Mouse (Mus musculus) CH12F3 (cell line): Measurements from ENCODE around the gene Cnpy2.

ENCODE experiments used
- in situ Hi-C: fragments of 300-500 bp; cut with MboI; formaldehyde crosslinking; loops from 2 replicates; pipeline ENCODE4 v1.14.3; 2020; ENCODE audit warnings: low sequenced_read_pairs

The Cnpy2 gene

DNA sequence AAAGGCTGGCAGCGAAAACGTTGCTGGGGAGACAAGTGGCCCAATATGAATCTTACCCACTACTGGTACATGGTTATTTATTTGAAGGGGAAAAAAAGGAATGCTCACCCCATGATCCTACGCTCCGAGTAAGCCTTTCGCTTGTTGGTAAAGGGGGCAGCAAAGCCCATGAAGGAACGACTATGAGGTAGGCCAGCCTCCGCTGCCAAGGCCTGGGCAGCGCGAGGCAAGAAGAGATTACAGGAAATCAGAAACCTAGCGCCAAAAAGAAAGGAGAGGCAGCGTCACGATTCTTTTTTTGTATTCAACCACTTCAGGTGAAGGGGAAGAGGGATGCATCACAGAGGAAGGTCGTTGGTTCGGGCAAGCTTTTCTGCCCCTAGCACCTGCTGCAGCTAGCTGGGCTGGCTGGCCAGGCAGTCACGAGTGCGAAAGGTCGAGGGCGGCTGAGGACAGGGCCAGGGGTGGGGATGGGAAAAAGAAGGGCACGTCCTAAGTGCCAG lies 45.7 kb downstream of the Cnpy2 start:
- in situ Hi-C loops: no loop called here

DNA sequence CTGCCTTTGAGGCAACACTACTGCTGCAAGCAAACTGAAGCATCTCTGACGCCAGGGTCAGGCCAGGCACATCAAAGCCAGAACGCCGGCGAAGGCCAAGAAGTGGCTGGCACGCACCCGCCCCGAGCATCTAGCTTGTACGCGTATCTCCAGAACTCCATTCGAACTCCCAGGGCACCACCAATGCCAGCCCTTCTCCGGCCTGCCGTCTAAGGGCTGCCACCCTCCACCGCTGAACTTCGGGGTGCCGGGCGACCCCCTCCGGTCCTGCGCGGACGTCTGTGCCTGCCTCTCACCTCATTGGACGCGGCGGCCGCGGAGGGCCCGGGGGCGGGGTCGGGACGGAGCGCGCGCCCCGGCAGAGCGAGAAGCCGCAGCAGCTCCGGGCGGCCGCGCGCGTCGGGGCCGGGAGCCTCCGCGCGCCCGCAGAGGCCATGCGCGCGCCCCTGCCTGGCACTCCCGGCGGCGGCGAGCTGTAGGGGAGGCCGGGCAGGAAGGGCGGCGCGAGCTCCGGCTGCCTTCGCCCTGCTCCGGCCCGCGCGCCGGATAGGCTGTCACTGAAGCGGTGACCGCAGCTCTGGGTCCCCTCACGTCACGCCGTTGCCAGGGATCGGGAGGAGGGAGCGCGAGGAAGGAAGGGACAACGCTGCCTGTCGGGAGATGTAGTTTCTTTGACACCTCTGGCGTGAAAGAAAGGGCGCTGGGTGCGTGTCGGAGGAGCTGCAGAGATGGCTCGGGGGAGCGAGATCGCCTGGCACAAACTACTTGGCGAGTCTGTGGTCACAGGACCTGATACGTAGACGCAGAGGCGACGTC lies 46.4 kb downstream of the Cnpy2 start, which contains the start of gene Coq10a:
Gene Coq10a (minus strand): TSS at position 596 of the 816 bp plus-strand sequence.
- in situ Hi-C loops: no loop called here

DNA sequence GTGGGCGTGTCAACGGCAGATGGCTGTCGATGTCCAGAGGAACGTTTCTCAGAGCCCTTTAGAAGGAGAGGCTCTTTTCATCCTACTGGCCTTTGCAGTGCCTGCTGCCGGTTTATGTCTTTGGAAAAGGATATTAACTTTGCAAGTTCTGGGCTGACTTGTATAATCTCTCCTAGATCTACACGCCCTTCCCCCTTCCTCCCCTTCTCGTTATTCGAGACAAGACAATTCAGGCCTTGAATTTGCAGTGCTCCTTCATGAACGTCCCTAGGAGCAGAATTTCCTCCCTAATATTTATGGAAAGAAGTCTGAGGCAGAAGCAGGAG lies 46.9 kb downstream of the Cnpy2 start:
- in situ Hi-C loops: no loop called here

DNA sequence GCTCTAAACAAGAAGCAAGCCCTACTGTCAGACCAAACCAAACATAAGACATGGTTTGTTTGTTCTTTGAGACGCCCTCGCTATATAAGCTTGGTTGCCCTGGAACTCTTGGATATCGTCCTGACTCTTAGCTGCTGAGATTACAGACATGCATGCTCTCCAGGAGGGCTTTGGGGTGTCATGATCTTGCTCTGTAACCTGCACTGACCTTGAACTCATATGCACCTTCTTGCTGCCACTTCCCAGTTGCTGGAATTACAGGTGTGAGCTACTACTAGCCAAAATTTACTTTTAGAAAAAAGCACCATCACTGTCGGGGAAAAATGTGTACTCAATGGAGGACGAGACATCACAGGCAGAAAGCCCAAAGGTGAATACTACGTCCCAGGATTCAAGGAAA lies 47.3 kb downstream of the Cnpy2 start:
- in situ Hi-C loops: no loop called here

DNA sequence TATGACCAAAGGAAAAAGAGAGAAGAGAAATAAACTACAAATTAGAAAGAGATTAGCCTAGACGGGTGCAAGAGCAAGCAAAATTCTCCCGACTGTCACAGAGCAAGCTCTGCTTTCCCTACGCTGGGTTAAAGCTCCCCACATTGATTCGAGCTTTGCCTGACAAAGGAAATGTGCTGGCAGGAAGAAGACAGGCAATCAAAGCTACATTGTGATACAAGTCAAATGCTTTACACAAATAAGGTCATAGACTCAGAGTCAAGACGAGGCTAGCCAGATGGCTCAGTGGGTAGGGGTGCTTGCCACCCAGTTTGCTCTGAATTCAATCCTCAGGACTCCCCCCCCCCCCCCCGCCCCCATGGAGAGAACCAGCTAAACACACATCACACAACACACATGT lies 47.8 kb downstream of the Cnpy2 start:
- in situ Hi-C loops: no loop called here

DNA sequence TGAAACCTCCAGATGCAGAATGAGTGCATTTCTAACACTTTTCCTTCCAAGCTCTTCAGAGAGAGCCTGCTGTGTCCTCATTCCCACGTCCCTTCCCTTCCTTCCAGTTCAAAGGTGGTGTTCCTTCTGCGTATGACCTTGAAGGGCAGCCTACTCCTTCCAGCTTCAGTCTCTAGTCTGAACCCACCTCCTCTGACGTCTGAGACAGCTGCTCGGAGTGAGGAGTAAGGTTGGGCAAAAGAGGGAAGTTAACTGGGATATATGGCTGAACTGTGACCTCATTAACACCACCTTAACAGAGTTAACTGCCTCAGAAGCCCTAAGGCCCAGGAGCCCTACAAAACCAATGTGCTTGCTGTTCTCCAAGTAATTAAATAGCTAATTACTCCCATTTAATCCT lies 48.3 kb downstream of the Cnpy2 start:
- in situ Hi-C loops: no loop called here

DNA sequence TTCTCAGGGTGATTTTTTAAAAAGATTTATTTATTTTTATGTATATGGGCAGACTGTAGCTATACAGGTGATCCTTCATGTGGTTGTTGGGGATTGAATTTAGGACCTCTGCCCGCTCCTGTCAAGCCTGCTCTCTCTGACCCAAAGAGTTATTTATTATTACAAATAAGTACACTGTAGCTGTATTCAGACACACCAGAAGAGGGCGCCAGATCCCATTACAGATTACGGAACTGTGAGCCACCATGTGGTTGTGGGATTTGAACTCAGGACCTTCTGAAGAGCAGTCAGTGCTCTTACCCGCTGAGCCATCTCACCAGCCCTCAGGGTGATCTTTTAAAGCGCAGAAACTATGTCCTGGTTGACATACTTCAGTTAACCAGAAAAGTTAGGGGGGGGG lies 49.9 kb downstream of the Cnpy2 start:
- in situ Hi-C loops: no loop called here

DNA sequence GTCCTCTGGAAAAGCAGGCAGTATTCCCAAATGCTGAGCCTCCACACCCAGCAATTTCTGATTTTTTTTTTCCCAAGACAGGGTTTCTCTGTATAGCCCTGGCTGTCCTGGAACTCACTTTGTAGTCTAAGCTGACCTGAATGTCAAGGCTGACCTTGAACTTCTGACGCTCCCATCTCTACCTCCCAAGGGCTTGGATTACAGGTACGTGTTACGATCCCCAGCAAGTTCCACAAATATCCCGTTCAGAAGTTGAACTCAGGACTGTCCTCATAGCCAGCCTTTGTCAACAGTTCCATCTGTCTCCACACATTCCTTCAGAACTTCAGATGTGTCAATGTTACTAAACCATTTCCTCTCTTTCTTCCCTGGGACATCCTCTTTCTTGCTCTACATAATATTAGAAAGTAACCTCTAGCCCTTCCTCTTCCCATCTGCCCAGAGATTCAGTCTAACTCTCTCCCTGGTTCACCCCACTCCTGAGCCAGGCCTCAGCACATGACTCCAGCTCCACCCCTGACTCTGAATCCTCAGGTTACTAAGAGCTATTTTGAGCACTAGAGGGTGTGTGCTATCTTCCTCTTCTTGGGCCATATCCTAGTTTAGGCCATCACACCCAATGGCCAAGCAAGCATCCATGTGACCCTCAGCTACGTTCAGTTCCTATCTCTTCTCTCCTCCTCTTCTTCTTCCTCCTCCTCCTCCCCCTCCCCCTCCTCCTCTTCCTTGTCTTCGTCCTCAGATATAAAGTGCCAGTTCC lies 50.9 kb downstream of the Cnpy2 start:
- in situ Hi-C loops: no loop called here

DNA sequence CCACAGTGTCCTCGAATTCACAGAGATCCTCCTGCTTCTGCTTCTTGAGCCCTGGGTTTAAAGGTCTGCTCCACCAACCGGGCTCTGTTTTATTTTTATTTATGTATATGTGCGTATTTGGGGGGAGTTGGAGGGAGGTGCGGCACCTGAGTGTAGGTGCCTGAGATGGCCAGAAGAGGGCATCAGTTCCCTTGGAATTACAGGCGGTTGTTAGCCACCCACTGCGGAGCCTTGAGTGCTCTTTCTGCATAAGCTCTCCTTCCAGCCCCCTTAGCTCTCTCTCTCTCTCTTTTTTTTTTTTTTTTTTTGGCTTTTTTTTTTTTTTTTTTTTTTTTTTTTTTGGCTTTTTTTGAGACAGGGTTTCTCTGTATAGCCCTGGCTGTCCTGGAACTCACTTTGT lies 52.1 kb downstream of the Cnpy2 start:
- in situ Hi-C loops: no loop called here

DNA sequence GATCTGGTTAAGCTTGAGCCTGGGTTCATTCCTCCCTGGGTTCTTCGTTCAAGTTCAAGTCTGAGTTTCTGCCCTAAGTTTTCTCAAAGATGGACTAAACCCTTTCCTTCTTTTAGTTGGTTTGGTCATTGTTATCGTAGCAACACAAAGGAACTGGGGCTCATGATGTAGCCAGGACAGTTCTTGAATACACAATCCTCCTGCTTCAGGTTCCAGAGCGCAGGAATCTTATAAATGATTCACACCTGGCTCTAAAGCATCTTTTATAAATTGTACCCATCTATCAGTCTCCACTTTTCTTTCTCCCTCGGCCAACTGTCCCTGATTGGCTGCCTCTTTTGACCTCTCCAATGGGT lies 53.8 kb downstream of the Cnpy2 start:
- in situ Hi-C loops: no loop called here

DNA sequence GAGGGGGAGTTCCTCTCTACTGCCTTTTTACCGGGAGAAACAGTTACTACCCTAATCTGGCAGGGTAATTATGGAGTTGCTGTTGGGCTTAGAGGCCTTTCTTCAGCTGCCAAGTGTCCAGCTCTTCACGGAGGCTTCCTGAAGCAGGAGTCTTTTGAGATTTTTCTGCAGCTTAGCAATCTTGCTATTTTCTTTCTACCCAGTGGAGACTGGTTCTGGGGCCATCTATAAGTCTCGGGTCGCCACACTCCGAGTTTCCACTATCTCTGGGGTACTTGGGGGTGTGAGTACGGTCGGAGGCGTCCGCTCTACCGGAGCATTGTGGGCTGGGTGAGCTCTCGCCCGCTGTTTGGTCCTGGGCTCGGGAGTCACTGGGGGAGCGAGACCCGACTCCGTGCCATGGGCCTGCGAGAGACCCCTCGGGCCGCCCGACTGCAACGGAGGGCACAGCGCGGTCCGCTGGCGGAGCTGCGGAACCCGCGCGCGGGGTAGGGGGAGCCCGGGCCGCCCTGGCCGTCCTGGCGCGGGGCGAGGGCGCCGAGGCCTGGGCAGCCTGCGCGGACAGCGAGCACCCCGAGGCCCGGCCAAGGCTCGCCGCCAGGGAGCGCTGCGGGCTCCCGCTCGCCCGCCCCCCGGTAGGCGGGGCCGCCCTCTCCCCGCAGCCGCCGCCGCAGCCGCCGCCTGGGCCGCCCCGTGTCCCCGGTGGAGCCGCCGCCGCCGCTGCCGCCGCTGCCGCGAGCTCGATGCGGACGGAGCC lies 54.4 kb downstream of the Cnpy2 start, which contains the start of gene Ankrd52:
Gene Ankrd52 (plus strand): TSS at position 661 of the 757 bp plus-strand sequence.
- in situ Hi-C loops: no loop called here
